Mouse (Mus musculus): Measurements from ENCODE around the gene Cdrt4. TPM values are rescaled to one million over a fixed set of nuclear protein-coding genes. Genes with fewer than 3 reads are reported as not detected.

Gene Cdrt4
- total RNA-seq, 1 experiment = 1.6 TPM

GRCm38 (mm10) chr11:62986578-62986977 lies 35.6 kb downstream of the Cdrt4 start:
- in situ Hi-C loops (cut with MboI; ENCODE audit: low sequenced_read_pairs in 2 of 2, unreplicated experiment in 2 of 2) = no loop called here
- Histone ChIP-seq H3K9ac (ENCODE audit: insufficient read depth, low read depth, low read length, poor library complexity, severe bottlenecking) (no peak overlapping the region), H3K27ac (ENCODE audit: insufficient read depth, low read depth, low read length, poor library complexity, severe bottlenecking) (no peak overlapping the region), H3K4me1 (ENCODE audit: control insufficient read depth in 2 of 2, insufficient read depth in 2 of 2, low read length in 2 of 2, poor library complexity in 1 of 2) (no peaks in the 10 kb centered on the region), H3K36me3 (ENCODE audit: control insufficient read depth, insufficient read depth, low read length, poor library complexity, severe bottlenecking) (no peaks in the 10 kb centered on the region), H3K4me3 (ENCODE audit: insufficient read depth in 1 of 2, low read depth in 1 of 2, low read length in 2 of 2, poor library complexity in 1 of 2, severe bottlenecking in 1 of 2) (no peak overlapping the region), H3K9me3 (ENCODE audit: control insufficient read depth, insufficient read depth, low read depth, low read length) (no peaks in the 10 kb centered on the region)
- DNase-seq (ENCODE audit: low read depth, low spot score) = no peak
- TF ChIP-seq HCFC1 (IDR thresholded peaks at IDR 0.05; ENCODE audit: borderline replicate concordance, insufficient read depth, low read length) = no peak
- TF ChIP-seq ZC3H11A (IDR thresholded peaks at IDR 0.05; ENCODE audit: borderline replicate concordance, low read depth, low read length) = no peak
- no peak for TF ChIP-seq ZNF384 (IDR thresholded peaks at IDR 0.05; ENCODE audit: low read depth, low read length)
- no peak for TF ChIP-seq MAFK (IDR thresholded peaks at IDR 0.05; ENCODE audit: insufficient read depth, low read depth, low read length)
- TF ChIP-seq CHD2 (IDR thresholded peaks at IDR 0.05; ENCODE audit: low read depth, low read length) = no peak

- no peaks in the 10 kb centered on the region for H3K9me3 ChIP-seq (ENCODE audit: control insufficient read depth, insufficient read depth, low read depth, low read length)
- peaks cover 1 to 3% of the 10 kb centered on the region in 2 experiments; a peak in 2 of 4 replicates for H3K4me1 ChIP-seq (ENCODE audit: control insufficient read depth in 2 of 2, insufficient read depth in 2 of 2, low read length in 2 of 2, poor library complexity in 1 of 2)
- H3K36me3 ChIP-seq (ENCODE audit: control insufficient read depth, insufficient read depth, low read length, poor library complexity, severe bottlenecking) = no peaks in the 10 kb centered on the region
- TF ChIP-seq MAFK (IDR thresholded peaks at IDR 0.05; ENCODE audit: insufficient read depth, low read depth, low read length) (no peak), CHD2 (IDR thresholded peaks at IDR 0.05; ENCODE audit: low read depth, low read length) (no peak)
- no peak overlapping the region for H3K4me3 ChIP-seq (ENCODE audit: insufficient read depth in 1 of 2, low read depth in 1 of 2, low read length in 2 of 2, poor library complexity in 1 of 2, severe bottlenecking in 1 of 2)
- H3K9ac ChIP-seq (ENCODE audit: insufficient read depth, low read depth, low read length, poor library complexity, severe bottlenecking) = no peak overlapping the region
- no peak overlapping the region for H3K27ac ChIP-seq (ENCODE audit: insufficient read depth, low read depth, low read length, poor library complexity, severe bottlenecking)
- in situ Hi-C loops (cut with MboI; ENCODE audit: low sequenced_read_pairs in 2 of 2, unreplicated experiment in 2 of 2) = no loop called here
- no peak for DNase-seq (ENCODE audit: low read depth, low spot score)
Observed at GRCm38 (mm10) chr11:62990150-62990685, 39.2 kb downstream of the Cdrt4 start.

DNA sequence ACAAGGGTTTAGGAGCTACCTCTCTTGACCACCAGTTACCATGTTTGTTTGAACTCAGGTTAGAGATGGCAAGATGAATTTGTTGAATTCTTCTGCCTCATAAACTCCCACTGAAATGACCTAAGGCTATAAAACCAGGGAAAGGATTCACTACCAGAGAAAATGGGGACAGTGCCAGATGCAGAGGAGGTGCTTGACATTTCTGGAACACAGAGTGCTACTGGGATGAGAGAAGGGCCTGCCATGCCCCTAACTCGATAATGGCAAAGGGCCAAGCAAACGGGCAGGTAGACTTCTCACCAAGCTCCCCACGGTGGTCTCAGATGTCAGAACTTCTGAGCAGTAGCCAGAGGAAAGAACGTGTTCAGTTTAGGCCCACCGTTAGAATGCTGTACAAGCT lies 39.8 kb downstream of the Cdrt4 start:
- Histone ChIP-seq H3K9ac (ENCODE audit: insufficient read depth, low read depth, low read length, poor library complexity, severe bottlenecking) (no peak overlapping the region), H3K36me3 (ENCODE audit: control insufficient read depth, insufficient read depth, low read length, poor library complexity, severe bottlenecking) (no peaks in the 10 kb centered on the region), H3K9me3 (ENCODE audit: control insufficient read depth, insufficient read depth, low read depth, low read length) (no peaks in the 10 kb centered on the region), H3K4me3 (ENCODE audit: insufficient read depth in 1 of 2, low read depth in 1 of 2, low read length in 2 of 2, poor library complexity in 1 of 2, severe bottlenecking in 1 of 2) (no peak overlapping the region), H3K27ac (ENCODE audit: insufficient read depth, low read depth, low read length, poor library complexity, severe bottlenecking) (no peak overlapping the region), H3K4me1 (ENCODE audit: control insufficient read depth in 2 of 2, insufficient read depth in 2 of 2, low read length in 2 of 2, poor library complexity in 1 of 2) (peaks cover 3 to 8% of the 10 kb centered on the region in 2 experiments; a peak in 3 of 4 replicates)
- TF ChIP-seq ZNF384 (IDR thresholded peaks at IDR 0.05; ENCODE audit: low read depth, low read length) (no peak), CHD2 (IDR thresholded peaks at IDR 0.05; ENCODE audit: low read depth, low read length) (no peak), ZC3H11A (IDR thresholded peaks at IDR 0.05; ENCODE audit: borderline replicate concordance, low read depth, low read length) (no peak), HCFC1 (IDR thresholded peaks at IDR 0.05; ENCODE audit: borderline replicate concordance, insufficient read depth, low read length) (no peak), MAFK (IDR thresholded peaks at IDR 0.05; ENCODE audit: insufficient read depth, low read depth, low read length) (no peak)
- in situ Hi-C loops (cut with MboI; ENCODE audit: low sequenced_read_pairs in 2 of 2, unreplicated experiment in 2 of 2) = no loop called here
- no peak for DNase-seq (ENCODE audit: low read depth, low spot score)

- no peak for TF ChIP-seq ZNF384 (IDR thresholded peaks at IDR 0.05; ENCODE audit: low read depth, low read length)
- no peak for TF ChIP-seq MAFK (IDR thresholded peaks at IDR 0.05; ENCODE audit: insufficient read depth, low read depth, low read length)
- TF ChIP-seq HCFC1 (IDR thresholded peaks at IDR 0.05; ENCODE audit: borderline replicate concordance, insufficient read depth, low read length) = no peak
- TF ChIP-seq CHD2 (IDR thresholded peaks at IDR 0.05; ENCODE audit: low read depth, low read length) = no peak
- no peak for TF ChIP-seq ZC3H11A (IDR thresholded peaks at IDR 0.05; ENCODE audit: borderline replicate concordance, low read depth, low read length)
- peaks cover 10 to 11% of the 10 kb centered on the region in 2 experiments for H3K4me1 ChIP-seq (ENCODE audit: control insufficient read depth in 2 of 2, insufficient read depth in 2 of 2, low read length in 2 of 2, poor library complexity in 1 of 2)
- no peak overlapping the region for H3K9ac ChIP-seq (ENCODE audit: insufficient read depth, low read depth, low read length, poor library complexity, severe bottlenecking)
- no peaks in the 10 kb centered on the region for H3K9me3 ChIP-seq (ENCODE audit: control insufficient read depth, insufficient read depth, low read depth, low read length)
- no peak overlapping the region for H3K4me3 ChIP-seq (ENCODE audit: insufficient read depth in 1 of 2, low read depth in 1 of 2, low read length in 2 of 2, poor library complexity in 1 of 2, severe bottlenecking in 1 of 2)
- no peak for DNase-seq (ENCODE audit: low read depth, low spot score)
- in situ Hi-C loops (cut with MboI; ENCODE audit: low sequenced_read_pairs in 2 of 2, unreplicated experiment in 2 of 2) = no loop called here
- no peaks in the 10 kb centered on the region for H3K36me3 ChIP-seq (ENCODE audit: control insufficient read depth, insufficient read depth, low read length, poor library complexity, severe bottlenecking)
- no peak overlapping the region for H3K27ac ChIP-seq (ENCODE audit: insufficient read depth, low read depth, low read length, poor library complexity, severe bottlenecking)
Observed at GRCm38 (mm10) chr11:62992545-62993242, 41.7 kb downstream of the Cdrt4 start.
